Mouse (Mus musculus) heart, postnatal 0 days (tissue): ENCODE results near the gene Sept12.

Experiments used
- CTCF ChIP-seq: IDR thresholded peaks from 2 replicates; pipeline ENCODE4 v1.5.1; 2016; ENCODE audit warnings: antibody characterized with exemption, control low read depth, low read depth
- EP300 ChIP-seq: IDR thresholded peaks from 2 replicates; pipeline ENCODE4 v1.6.1; 2016; ENCODE audit warnings: antibody characterized with exemption, low read depth

DNA sequence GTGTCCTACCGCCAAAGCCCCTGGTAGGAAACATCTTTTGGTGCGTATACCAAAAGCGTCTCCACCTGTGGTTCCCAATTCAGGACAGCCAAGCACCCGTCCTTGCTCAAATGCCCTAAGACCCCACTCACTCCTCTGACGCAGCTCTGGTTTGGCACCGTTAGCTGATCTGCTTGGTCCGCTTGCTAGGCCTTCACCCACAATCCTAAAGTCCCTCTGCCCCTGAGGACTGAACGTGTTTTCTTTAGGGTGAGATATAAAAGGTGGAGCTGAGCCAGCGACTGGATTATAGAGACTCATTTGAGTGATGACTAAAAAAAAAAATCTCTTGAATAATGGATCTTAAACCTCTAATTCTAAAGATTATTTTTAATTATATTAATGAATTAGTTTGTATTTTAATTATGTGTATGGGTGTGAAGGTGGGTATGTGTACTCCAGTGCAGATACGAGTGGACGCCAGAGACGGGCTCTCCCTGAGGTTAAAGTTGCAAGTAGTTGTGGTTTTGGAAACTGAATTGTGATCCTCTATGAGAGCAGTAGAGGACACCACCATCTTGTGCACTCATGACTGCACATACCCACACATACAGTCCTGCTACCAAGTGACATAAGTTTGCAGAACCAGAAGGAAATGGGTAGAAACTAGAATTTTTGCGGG, 32.8 kb downstream of the Sept12 start:
- TF ChIP-seq CTCF, result no peak
- no peak for TF ChIP-seq EP300
